Mouse (Mus musculus) limb, embryonic 12.5 days (tissue): ENCODE measurements around the gene Palm. TPM values are rescaled to one million over a fixed set of nuclear protein-coding genes. Genes with fewer than 3 reads are reported as not detected.

ENCODE experiments used
- ATAC-seq: fragments of 200-750 bp; cut with Nextera tagmentation; 2 replicates; pipeline ENCODE4 v1.8.0; 2017; ENCODE audit warnings: low read depth, moderate TSS enrichment; ENCODE audit not compliant: insufficient number of reproducible peaks, insufficient read depth, low FRiP score, low TSS enrichment
- H3K27ac ChIP-seq: fragments of 300-500 bp; sonication (generic); 2 replicates; pipeline ENCODE4 v1.5.1; 2016; ENCODE audit warnings: mild to moderate bottlenecking, moderate library complexity
- H3K27me3 ChIP-seq: fragments of 300-500 bp; sonication (generic); 2 replicates; pipeline ENCODE4 v1.6.1; 2016; ENCODE audit warnings: mild to moderate bottlenecking, moderate library complexity
- H3K36me3 ChIP-seq: fragments of 300-500 bp; sonication (generic); 2 replicates; pipeline ENCODE4 v1.6.1; 2016; ENCODE audit warnings: mild to moderate bottlenecking, moderate library complexity
- H3K4me1 ChIP-seq: fragments of 300-500 bp; sonication (generic); replicated peaks from 2 replicates; pipeline ENCODE4 v1.6.1; 2016
- H3K4me2 ChIP-seq: fragments of 300-500 bp; sonication (generic); 2 replicates; pipeline ENCODE4 v1.6.1; 2016; ENCODE audit warnings: mild to moderate bottlenecking, moderate library complexity
- H3K4me3 ChIP-seq: fragments of 300-500 bp; sonication (generic); replicated peaks from 2 replicates; pipeline ENCODE4 v1.5.1; 2016; ENCODE audit warnings: mild to moderate bottlenecking
- H3K9ac ChIP-seq: fragments of 300-500 bp; sonication (generic); replicated peaks from 2 replicates; pipeline ENCODE4 v1.6.1; 2016; ENCODE audit warnings: mild to moderate bottlenecking, moderate library complexity
- H3K9me3 ChIP-seq: fragments of 300-500 bp; sonication (generic); 2 replicates; pipeline ENCODE4 v1.6.1; 2016; ENCODE audit warnings: mild to moderate bottlenecking, moderate library complexity
- WGBS: fragments of 180-500 bp; shearing (Covaris S2); methylation state at CpG from one replicate; pipeline ENCODE4 v1.1.7; 2016; 5-methylcytosine and 5-hydroxymethylcytosine counted together
- polyA plus RNA-seq: library from polyadenylated mRNA; unstranded; fragments of >200 nt; fragmentation: Nextera tagmentation; extraction: Ambion mirVana; gene quantifications from 2 replicates; pipeline ENCODE4 v1.2.1, GENCODE M21; 2016

Palm gene
- polyA plus RNA-seq, 1 experiment from 2014 or later: 121 TPM

- no peak overlapping the region for H3K27ac ChIP-seq
- no peak overlapping the region for H3K4me2 ChIP-seq
- H3K4me1 ChIP-seq: peaks cover 4% of the 10 kb centered on the region; the same call in 1 of the 2 replicates
- peaks cover 85% of the 10 kb centered on the region for H3K36me3 ChIP-seq
- H3K27me3 ChIP-seq: no peaks in the 10 kb centered on the region
- H3K4me3 ChIP-seq: no peak overlapping the region
- no peak; the same call in 1 of the 2 replicates for ATAC-seq
- 29% methylated on average over 15 of the region's 15 CpGs for WGBS
- no peak overlapping the region for H3K9ac ChIP-seq
- no peaks in the 10 kb centered on the region for H3K9me3 ChIP-seq
Observed at GRCm38 (mm10) chr10:79811736-79812637, 18.6 kb downstream of the Palm start.

- H3K9ac ChIP-seq: no peak overlapping the region
- H3K4me1 ChIP-seq: no peaks in the 10 kb centered on the region
- no peaks in the 10 kb centered on the region for H3K9me3 ChIP-seq
- H3K27ac ChIP-seq: no peak overlapping the region
- no peak overlapping the region for H3K4me3 ChIP-seq
- no peak for ATAC-seq
- H3K27me3 ChIP-seq: no peaks in the 10 kb centered on the region
- 84% methylated on average over 5 of the region's 5 CpGs for WGBS
- H3K36me3 ChIP-seq: peaks cover 84% of the 10 kb centered on the region
- no peak overlapping the region for H3K4me2 ChIP-seq
Observed at GRCm38 (mm10) chr10:79814271-79814842, 21.0 kb downstream of the Palm start.

GRCm38 (mm10) chr10:79815671-79816494, 22.5 kb downstream of the Palm start:
- Histone ChIP-seq H3K4me2 (no peak overlapping the region), H3K27me3 (no peaks in the 10 kb centered on the region), H3K9me3 (no peaks in the 10 kb centered on the region), H3K9ac (no peak overlapping the region), H3K4me3 (no peak overlapping the region), H3K36me3 (peaks cover 83% of the 10 kb centered on the region), H3K4me1 (peaks cover 5% of the 10 kb centered on the region; the same call in 1 of the 2 replicates), H3K27ac (no peak overlapping the region)
- no peak for ATAC-seq
- WGBS: 88% methylated on average over 12 of the region's 12 CpGs

- Histone ChIP-seq H3K4me1 (peaks cover 10% of the 10 kb centered on the region), H3K27ac (no peak overlapping the region), H3K4me3 (no peak overlapping the region), H3K9ac (no peak overlapping the region), H3K4me2 (no peak overlapping the region), H3K27me3 (no peaks in the 10 kb centered on the region), H3K36me3 (peaks cover 73% of the 10 kb centered on the region), H3K9me3 (no peaks in the 10 kb centered on the region)
- ATAC-seq: no peak
- WGBS: 71% methylated on average over 2 of the region's 2 CpGs
Observed at GRCm38 (mm10) chr10:79817111-79817510, 23.7 kb downstream of the Palm start.

- no peaks in the 10 kb centered on the region for H3K9me3 ChIP-seq
- peaks cover 68% of the 10 kb centered on the region for H3K36me3 ChIP-seq
- 73% methylated on average over 4 of the region's 4 CpGs for WGBS
- H3K27ac ChIP-seq: no peak overlapping the region
- H3K9ac ChIP-seq: no peak overlapping the region
- no peak overlapping the region for H3K4me2 ChIP-seq
- ATAC-seq: no peak
- no peak overlapping the region for H3K4me3 ChIP-seq
- H3K27me3 ChIP-seq: no peaks in the 10 kb centered on the region
- peaks cover 21% of the 10 kb centered on the region for H3K4me1 ChIP-seq
Observed at GRCm38 (mm10) chr10:79818225-79818624, 24.9 kb downstream of the Palm start.

- H3K9me3 ChIP-seq: no peaks in the 10 kb centered on the region
- H3K36me3 ChIP-seq: peaks cover 58% of the 10 kb centered on the region
- no peak for ATAC-seq
- no peak overlapping the region for H3K9ac ChIP-seq
- H3K4me3 ChIP-seq: no peak overlapping the region
- H3K4me1 ChIP-seq: peaks cover 21% of the 10 kb centered on the region
- H3K27me3 ChIP-seq: no peaks in the 10 kb centered on the region
- WGBS: 94% methylated on average over 17 of the region's 17 CpGs
- H3K27ac ChIP-seq: no peak overlapping the region
- H3K4me2 ChIP-seq: no peak overlapping the region
Observed at GRCm38 (mm10) chr10:79819606-79820005, 26.2 kb downstream of the Palm start.

- Histone ChIP-seq H3K9ac (no peak overlapping the region), H3K27ac (peak overlapping the region; percentile 45; the same call in 1 of the 2 replicates), H3K36me3 (peaks cover 52% of the 10 kb centered on the region), H3K4me3 (no peak overlapping the region), H3K27me3 (no peaks in the 10 kb centered on the region), H3K4me2 (no peak overlapping the region), H3K9me3 (no peaks in the 10 kb centered on the region), H3K4me1 (peaks cover 21% of the 10 kb centered on the region)
- no peak for ATAC-seq
- WGBS: 81% methylated on average over 8 of the region's 8 CpGs
Observed at GRCm38 (mm10) chr10:79820277-79820676, 26.9 kb downstream of the Palm start.

GRCm38 (mm10) chr10:79820782-79821181, 27.4 kb downstream of the Palm start, which contains the start of gene Misp:
TSS of gene Misp (plus strand) at chr10:79820989.
- no peaks in the 10 kb centered on the region for H3K27me3 ChIP-seq
- H3K27ac ChIP-seq: peak within 1 kb of the TSS; percentile 45; the same call in 1 of the 2 replicates
- ATAC-seq: no peak
- H3K9me3 ChIP-seq: no peaks in the 10 kb centered on the region
- WGBS: 56% methylated on average over 11 of the region's 11 CpGs
- H3K9ac ChIP-seq: no peak within 1 kb of the TSS
- peaks cover 21% of the 10 kb centered on the region for H3K4me1 ChIP-seq
- H3K4me2 ChIP-seq: no peak within 1 kb of the TSS
- H3K36me3 ChIP-seq: peaks cover 48% of the 10 kb centered on the region
- H3K4me3 ChIP-seq: no peak within 1 kb of the TSS

- H3K27me3 ChIP-seq: no peaks in the 10 kb centered on the region
- peaks cover 21% of the 10 kb centered on the region for H3K4me1 ChIP-seq
- no peak overlapping the region for H3K4me3 ChIP-seq
- no peak overlapping the region for H3K27ac ChIP-seq
- H3K36me3 ChIP-seq: peaks cover 39% of the 10 kb centered on the region
- no peaks in the 10 kb centered on the region for H3K9me3 ChIP-seq
- ATAC-seq: no peak
- no peak overlapping the region for H3K4me2 ChIP-seq
- WGBS: 88% methylated on average over 12 of the region's 12 CpGs
- peak overlapping the region; percentile 37; the same call in 1 of the 2 replicates for H3K9ac ChIP-seq
Observed at GRCm38 (mm10) chr10:79821731-79822130, 28.4 kb downstream of the Palm start.

- Histone ChIP-seq H3K4me2 (peak overlapping the region; percentile 33), H3K9me3 (no peaks in the 10 kb centered on the region), H3K27me3 (no peaks in the 10 kb centered on the region), H3K9ac (peak overlapping the region; percentile 37), H3K36me3 (peaks cover 32% of the 10 kb centered on the region), H3K4me3 (no peak overlapping the region), H3K4me1 (peaks cover 21% of the 10 kb centered on the region), H3K27ac (peak overlapping the region; percentile 41; the same call in 1 of the 2 replicates)
- WGBS: 23% methylated on average over 17 of the region's 17 CpGs
- ATAC-seq: no peak
Observed at GRCm38 (mm10) chr10:79822372-79822771, 29.0 kb downstream of the Palm start.

- Histone ChIP-seq H3K27me3 (no peaks in the 10 kb centered on the region), H3K36me3 (peaks cover 28% of the 10 kb centered on the region), H3K9me3 (no peaks in the 10 kb centered on the region), H3K9ac (no peak overlapping the region), H3K4me3 (no peak overlapping the region), H3K4me1 (peaks cover 21% of the 10 kb centered on the region), H3K27ac (no peak overlapping the region), H3K4me2 (peak overlapping the region; percentile 33; the same call in 1 of the 2 replicates)
- ATAC-seq: no peak
- 65% methylated on average over 6 of the region's 6 CpGs for WGBS
Observed at GRCm38 (mm10) chr10:79823011-79823410, 29.6 kb downstream of the Palm start.
